Mouse (Mus musculus): ENCODE measurements around the gene Cbx5. TPM values are rescaled to one million over a fixed set of nuclear protein-coding genes. Genes with fewer than 3 reads are reported as not detected.

The Cbx5 gene
- total and polyA plus RNA-seq, 3 experiments, result 15.6 to 57.0 (median 56.5) TPM

GRCm38 (mm10) chr15:103146627-103147421, 92.8 kb downstream of the Cbx5 start:
- intact Hi-C loops (cut with DNase I), result no loop called here
- TF ChIP-seq EP300 (IDR thresholded peaks at IDR 0.05; ENCODE audit: insufficient read depth, low read depth, low read length) (no peak), POLR2A (IDR thresholded peaks at IDR 0.05; ENCODE audit: insufficient read depth, low read depth, low read length) (no peak), CTCF (IDR thresholded peaks at IDR 0.05) (no peak)

GRCm38 (mm10) chr15:103145635-103146299, 93.8 kb downstream of the Cbx5 start:
- no peak for DNase-seq
- Histone ChIP-seq H3K9ac (ENCODE audit: low read depth, low read length) (no peak overlapping the region), H3K4me3 (no peak overlapping the region), H3K36me3 (ENCODE audit: control insufficient read depth, insufficient read depth, low read length) (no peaks in the 10 kb centered on the region), H3K27ac (no peak overlapping the region), H3K4me1 (ENCODE audit: control insufficient read depth, insufficient read depth, low read length) (no peaks in the 10 kb centered on the region), H3K27me3 (ENCODE audit: control insufficient read depth, insufficient read depth, low read length) (peaks cover 7% of the 10 kb centered on the region), H3K79me2 (replicated peaks; ENCODE audit: control insufficient read depth, insufficient read depth, low read length) (no peaks in the 10 kb centered on the region)
- WGBS, result 78% methylated on average over 11 of the region's 11 CpGs
- intact Hi-C loops (cut with DNase I), result no loop called here
- TF ChIP-seq POLR2A (IDR thresholded peaks at IDR 0.05; ENCODE audit: insufficient read depth, low read depth, low read length) (no peak), EP300 (IDR thresholded peaks at IDR 0.05; ENCODE audit: insufficient read depth, low read depth, low read length) (no peak), CTCF (IDR thresholded peaks at IDR 0.05) (no peak)

More at GRCm38 (mm10) chr15:103146627-103147421, 92.8 kb downstream of the Cbx5 start:
- DNase-seq, result peak in 1 of 2 experiments; percentile 38
- H3K36me3 ChIP-seq (ENCODE audit: control insufficient read depth, insufficient read depth, low read length), result no peaks in the 10 kb centered on the region
- 1% methylated on average over 54 of the region's 57 CpGs for WGBS
- H3K9ac ChIP-seq (ENCODE audit: low read depth, low read length), result no peak overlapping the region
- H3K4me1 ChIP-seq (ENCODE audit: control insufficient read depth, insufficient read depth, low read length), result no peaks in the 10 kb centered on the region
- peak overlapping the region; percentile 26 for H3K4me3 ChIP-seq
- H3K79me2 ChIP-seq (replicated peaks; ENCODE audit: control insufficient read depth, insufficient read depth, low read length), result no peaks in the 10 kb centered on the region
- H3K27ac ChIP-seq, result no peak overlapping the region
- peaks cover 7% of the 10 kb centered on the region for H3K27me3 ChIP-seq (ENCODE audit: control insufficient read depth, insufficient read depth, low read length)

GRCm38 (mm10) chr15:103144176-103144575, 95.4 kb downstream of the Cbx5 start:
- TF ChIP-seq CTCF (IDR thresholded peaks at IDR 0.05), result no peak
- no peak for TF ChIP-seq EP300 (IDR thresholded peaks at IDR 0.05; ENCODE audit: insufficient read depth, low read depth, low read length)
- TF ChIP-seq POLR2A (IDR thresholded peaks at IDR 0.05; ENCODE audit: insufficient read depth, low read depth, low read length), result no peak

More at GRCm38 (mm10) chr15:103144176-103144575, 95.4 kb downstream of the Cbx5 start:
- WGBS, result 50% methylated on average over 3 of the region's 3 CpGs
- H3K4me1 ChIP-seq (ENCODE audit: control insufficient read depth, insufficient read depth, low read length), result no peaks in the 10 kb centered on the region
- H3K27me3 ChIP-seq (ENCODE audit: control insufficient read depth, insufficient read depth, low read length), result peaks cover 7% of the 10 kb centered on the region
- no peaks in the 10 kb centered on the region for H3K36me3 ChIP-seq (ENCODE audit: control insufficient read depth, insufficient read depth, low read length)
- no peaks in the 10 kb centered on the region for H3K79me2 ChIP-seq (replicated peaks; ENCODE audit: control insufficient read depth, insufficient read depth, low read length)
- no peak for DNase-seq
- H3K4me3 ChIP-seq, result no peak overlapping the region
- intact Hi-C loops (cut with DNase I), result no loop called here
- no peak overlapping the region for H3K27ac ChIP-seq
- no peak overlapping the region for H3K9ac ChIP-seq (ENCODE audit: low read depth, low read length)

Small RNAs within 50 kb of the gene (microRNA-seq; reads per million reads assigned to microRNA genes)
- gene Mir148b, result 113 to 178 reads per million in 2 experiments

Other genes with a start within 250 kb of the Cbx5 start
- not detected for gene Hoxc8, start 249.2 kb downstream of the Cbx5 start, total RNA-seq (2021)
- not detected in 2 replicates for gene Hoxc8, start 249.2 kb downstream of the Cbx5 start, polyA plus RNA-seq (2012; rRNA removed)
- gene Hoxc6, start 241.6 kb downstream of the Cbx5 start, total RNA-seq (2021), result not detected
- gene Hoxc6, start 241.6 kb downstream of the Cbx5 start, polyA plus RNA-seq (2012; rRNA removed), result not detected in 2 replicates
- gene Hoxc4, start 220.9 kb downstream of the Cbx5 start, total RNA-seq (2021), result not detected
- 0.10 TPM in 1 of 2 replicates, not detected in the other for gene Hoxc4, start 220.9 kb downstream of the Cbx5 start, polyA plus RNA-seq (2012; rRNA removed)
- gene Smug1, start 72.7 kb downstream of the Cbx5 start, total RNA-seq (2021), result 10 to 100 TPM; 13.9 to 15.2 TPM
- 13.3 and 13.9 TPM in 2 replicates for gene Smug1, start 72.7 kb downstream of the Cbx5 start, polyA plus RNA-seq (2012; rRNA removed)
- gene Hnrnpa1, start 616 bp upstream of the Cbx5 start, total RNA-seq (2021), result 100 to 1,000 TPM; 143 to 149 TPM
- 59.4 and 109 TPM in 2 replicates for gene Hnrnpa1, start 616 bp upstream of the Cbx5 start, polyA plus RNA-seq (2012; rRNA removed)
- 1 to 10 TPM in 1 of 2 experiments, under 1 TPM in 1; 0.86 to 2.0 TPM for gene Nfe2, start 18.6 kb upstream of the Cbx5 start, total RNA-seq (2021)
- gene Nfe2, start 18.6 kb upstream of the Cbx5 start, polyA plus RNA-seq (2012; rRNA removed), result 1.6 and 1.9 TPM in 2 replicates
- gene Copz1, start 32.9 kb upstream of the Cbx5 start, total RNA-seq (2021), result 10 to 100 TPM; 50.2 to 55.2 TPM
- 58.7 and 96.8 TPM in 2 replicates for gene Copz1, start 32.9 kb upstream of the Cbx5 start, polyA plus RNA-seq (2012; rRNA removed)
- not detected for gene Gpr84, start 70.8 kb upstream of the Cbx5 start, total RNA-seq (2021)
- gene Gpr84, start 70.8 kb upstream of the Cbx5 start, polyA plus RNA-seq (2012; rRNA removed), result 0.06 TPM in 1 of 2 replicates, not detected in the other
- gene Zfp385a, start 100.3 kb upstream of the Cbx5 start, total RNA-seq (2021), result 10 to 100 TPM; 10.1 to 10.4 TPM
- gene Zfp385a, start 100.3 kb upstream of the Cbx5 start, polyA plus RNA-seq (2012; rRNA removed), result 7.3 and 12.0 TPM in 2 replicates
- 10 to 100 TPM; 36.4 to 36.7 TPM for gene Itga5, start 126.9 kb upstream of the Cbx5 start, total RNA-seq (2021)
- gene Itga5, start 126.9 kb upstream of the Cbx5 start, polyA plus RNA-seq (2012; rRNA removed), result 38.6 and 44.6 TPM in 2 replicates
- not detected for gene Gtsf1, start 190.7 kb upstream of the Cbx5 start, total RNA-seq (2021)
- 0.51 and 0.64 TPM in 2 replicates for gene Gtsf1, start 190.7 kb upstream of the Cbx5 start, polyA plus RNA-seq (2012; rRNA removed)
- not detected for gene Gtsf2, start 208.7 kb upstream of the Cbx5 start, total RNA-seq (2021)
- not detected in 2 replicates for gene Gtsf2, start 208.7 kb upstream of the Cbx5 start, polyA plus RNA-seq (2012; rRNA removed)
- 1 to 10 TPM; 3.6 to 4.2 TPM for gene Nckap1l, start 214.0 kb upstream of the Cbx5 start, total RNA-seq (2021)
- 4.0 and 4.3 TPM in 2 replicates for gene Nckap1l, start 214.0 kb upstream of the Cbx5 start, polyA plus RNA-seq (2012; rRNA removed)